Mouse (Mus musculus) megakaryocyte, embryonic 14.5 days (primary cell): Measurements from ENCODE around the gene P2rx4. TPM values are rescaled to one million over a fixed set of nuclear protein-coding genes. Genes with fewer than 3 reads are reported as not detected.

Experiments
- H3K27me3 ChIP-seq: replicated peaks from 2 replicates; pipeline ENCODE3; 2012; ENCODE audit warnings: inconsistent platforms
- H3K36me3 ChIP-seq: replicated peaks from 2 replicates; pipeline ENCODE3; 2012; ENCODE audit warnings: low read length, inconsistent platforms, mixed read lengths
- H3K4me1 ChIP-seq: 2 replicates; pipeline ENCODE4 v1.6.1; 2012; ENCODE audit warnings: inconsistent platforms
- H3K4me3 ChIP-seq: replicated peaks from 2 replicates; pipeline ENCODE3; 2012; ENCODE audit warnings: moderate library complexity, mild to moderate bottlenecking, inconsistent platforms
- H3K9me3 ChIP-seq: 2 replicates; pipeline ENCODE4 v1.6.1; 2012; ENCODE audit warnings: inconsistent platforms
- FLI1 ChIP-seq: IDR thresholded peaks from 2 replicates; pipeline ENCODE4 v1.6.1; 2012; ENCODE audit warnings: low read length, inconsistent platforms, mixed read lengths
- GATA1 ChIP-seq: IDR thresholded peaks from 3 replicates; pipeline ENCODE4 v1.6.1; 2012; ENCODE audit warnings: mixed read lengths, low read length, inconsistent platforms, borderline replicate concordance
- polyA plus RNA-seq: library from polyadenylated mRNA; stranded (reverse); fragments of >175 nt; gene quantifications from 2 replicates; pipeline ENCODE4 v1.2.3, GENCODE M21; 2012; ENCODE audit warnings: low replicate concordance; ENCODE audit not compliant: insufficient read depth

The P2rx4 gene
- polyA plus RNA-seq, 1 experiment = 13.7 TPM

DNA sequence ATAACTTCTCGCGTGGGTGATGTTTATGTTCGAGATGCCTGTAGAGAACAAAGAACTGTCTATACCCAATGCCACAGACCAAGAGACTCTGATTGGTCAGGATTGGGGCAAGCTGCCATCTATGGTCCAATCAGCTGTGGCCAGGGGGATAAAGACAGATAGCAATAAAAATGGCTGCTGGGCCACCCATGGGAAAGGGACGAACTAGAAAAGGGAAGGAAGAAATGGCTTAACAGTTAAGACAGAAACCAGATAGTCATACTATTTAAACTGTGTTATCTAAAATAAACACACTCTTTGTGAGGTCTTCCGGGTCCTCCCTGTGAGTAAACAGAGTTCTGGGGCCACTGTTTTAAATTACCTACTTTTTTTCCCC lies 6.5 kb upstream of the P2rx4 start:
- no peaks in the 10 kb centered on the region for H3K36me3 ChIP-seq
- no peak overlapping the region for H3K4me3 ChIP-seq
- no peaks in the 10 kb centered on the region for H3K9me3 ChIP-seq
- no peak for TF ChIP-seq FLI1
- no peak for TF ChIP-seq GATA1
- peaks cover 4% of the 10 kb centered on the region for H3K27me3 ChIP-seq
- H3K4me1 ChIP-seq = peaks cover 29% of the 10 kb centered on the region

DNA sequence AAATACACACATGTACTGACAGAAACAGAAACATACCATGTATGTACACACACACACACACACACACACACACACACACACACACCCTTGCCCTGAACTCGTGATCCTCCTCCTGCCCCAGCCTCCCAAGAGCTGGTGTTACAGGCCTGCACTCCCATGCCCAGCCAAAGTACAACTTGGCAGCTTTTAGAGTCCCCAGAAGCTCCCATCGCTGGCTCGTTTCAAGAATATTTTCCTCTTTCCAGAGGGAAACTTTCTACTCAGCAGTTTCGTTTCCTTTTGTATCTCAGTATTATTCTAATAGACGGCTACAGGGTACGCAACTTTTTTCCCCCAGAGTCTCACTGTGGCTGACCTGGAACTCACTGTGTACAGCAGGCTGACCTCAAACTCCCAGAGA lies 5.2 kb upstream of the P2rx4 start:
- H3K4me1 ChIP-seq = peaks cover 30% of the 10 kb centered on the region
- TF ChIP-seq FLI1 (no peak), GATA1 (no peak)
- no peaks in the 10 kb centered on the region for H3K36me3 ChIP-seq
- no peak overlapping the region for H3K4me3 ChIP-seq
- peaks cover 6% of the 10 kb centered on the region for H3K27me3 ChIP-seq
- H3K9me3 ChIP-seq = no peaks in the 10 kb centered on the region

DNA sequence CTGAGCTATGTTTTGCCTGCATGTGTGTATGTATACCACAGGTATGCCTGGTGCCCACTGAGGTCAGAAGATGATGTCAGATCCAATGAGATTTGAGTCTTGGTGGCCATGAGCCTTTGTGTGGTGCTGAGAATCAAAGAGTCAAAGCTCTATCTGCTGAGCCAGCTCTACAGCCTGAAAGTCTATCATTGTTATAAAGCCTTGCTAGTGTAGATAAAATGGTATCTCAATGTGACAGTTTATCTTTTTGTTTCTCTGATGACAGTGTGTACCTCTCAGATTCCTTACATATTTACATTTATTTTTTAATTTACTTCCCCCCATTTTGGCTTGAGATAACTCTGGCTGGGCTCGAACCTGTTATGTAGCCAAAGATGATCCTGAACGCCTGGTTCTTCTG lies 3.8 kb upstream of the P2rx4 start:
- Histone ChIP-seq H3K4me1 (peaks cover 37% of the 10 kb centered on the region), H3K9me3 (no peaks in the 10 kb centered on the region), H3K4me3 (no peak overlapping the region), H3K27me3 (peaks cover 6% of the 10 kb centered on the region), H3K36me3 (no peaks in the 10 kb centered on the region)
- no peak for TF ChIP-seq FLI1
- no peak for TF ChIP-seq GATA1

DNA sequence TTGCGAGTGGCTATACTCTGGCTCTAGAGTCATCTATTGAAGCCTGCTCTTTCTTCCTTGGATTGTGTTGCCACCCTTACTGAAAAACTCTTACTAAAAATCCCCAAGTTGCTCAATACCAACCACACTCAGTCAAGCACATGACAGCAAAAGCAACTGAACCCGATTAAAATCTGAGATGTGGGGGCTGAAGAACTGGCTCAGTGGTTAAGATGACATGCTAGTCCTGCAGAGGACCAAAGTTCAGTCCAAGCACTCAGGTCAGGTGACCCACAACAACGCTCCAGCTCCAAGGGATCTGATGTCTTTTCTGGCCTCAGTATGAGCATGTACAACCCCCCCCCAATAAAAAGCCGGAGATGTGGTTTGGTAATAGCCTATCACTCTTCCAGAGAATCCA lies 2.8 kb upstream of the P2rx4 start:
- no peaks in the 10 kb centered on the region for H3K36me3 ChIP-seq
- peaks cover 31% of the 10 kb centered on the region for H3K4me1 ChIP-seq
- no peak for TF ChIP-seq FLI1
- no peak for TF ChIP-seq GATA1
- H3K9me3 ChIP-seq = no peaks in the 10 kb centered on the region
- no peak overlapping the region for H3K4me3 ChIP-seq
- peaks cover 3% of the 10 kb centered on the region for H3K27me3 ChIP-seq

DNA sequence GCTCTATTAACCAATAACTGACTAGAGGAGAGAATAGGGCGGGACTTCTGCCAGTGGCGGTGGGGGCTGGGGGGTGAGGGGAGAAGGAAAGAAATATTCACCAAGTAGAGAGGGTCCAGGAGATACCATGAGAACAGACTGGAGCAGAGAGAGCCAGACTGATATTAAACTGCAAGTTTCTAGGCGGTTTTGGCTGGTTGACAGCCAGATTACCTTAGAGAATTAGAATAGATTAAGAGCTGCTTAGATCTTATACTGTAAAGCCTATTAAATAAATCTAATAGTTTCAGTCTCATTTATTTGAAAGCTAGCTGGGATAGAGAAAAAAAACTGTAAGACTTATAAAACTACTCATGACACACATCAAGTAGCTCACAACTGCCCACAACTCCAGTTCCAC lies 2.2 kb upstream of the P2rx4 start:
- Histone ChIP-seq H3K4me1 (peaks cover 31% of the 10 kb centered on the region), H3K27me3 (peaks cover 3% of the 10 kb centered on the region), H3K36me3 (no peaks in the 10 kb centered on the region), H3K4me3 (no peak overlapping the region), H3K9me3 (no peaks in the 10 kb centered on the region)
- TF ChIP-seq FLI1 (no peak), GATA1 (no peak)

GRCm38 (mm10) chr5:122706917-122707275 lies 448 bp upstream of the P2rx4 start:
- Histone ChIP-seq H3K4me1 (peaks cover 22% of the 10 kb centered on the region), H3K4me3 (peak overlapping the region; percentile 96), H3K27me3 (peaks cover 3% of the 10 kb centered on the region), H3K36me3 (peaks cover 2% of the 10 kb centered on the region), H3K9me3 (no peaks in the 10 kb centered on the region)
- TF ChIP-seq GATA1 (no peak), FLI1 (no peak)

- peaks cover 6% of the 10 kb centered on the region for H3K36me3 ChIP-seq
- H3K4me3 ChIP-seq = peak overlapping the region; percentile 96
- H3K4me1 ChIP-seq = peaks cover 22% of the 10 kb centered on the region
- TF ChIP-seq FLI1 (no peak), GATA1 (no peak)
- H3K27me3 ChIP-seq = peaks cover 2% of the 10 kb centered on the region
- peaks cover 9% of the 10 kb centered on the region for H3K9me3 ChIP-seq
These were observed 1.5 kb downstream of the P2rx4 start for GRCm38 (mm10) chr5:122708819-122709218.

DNA sequence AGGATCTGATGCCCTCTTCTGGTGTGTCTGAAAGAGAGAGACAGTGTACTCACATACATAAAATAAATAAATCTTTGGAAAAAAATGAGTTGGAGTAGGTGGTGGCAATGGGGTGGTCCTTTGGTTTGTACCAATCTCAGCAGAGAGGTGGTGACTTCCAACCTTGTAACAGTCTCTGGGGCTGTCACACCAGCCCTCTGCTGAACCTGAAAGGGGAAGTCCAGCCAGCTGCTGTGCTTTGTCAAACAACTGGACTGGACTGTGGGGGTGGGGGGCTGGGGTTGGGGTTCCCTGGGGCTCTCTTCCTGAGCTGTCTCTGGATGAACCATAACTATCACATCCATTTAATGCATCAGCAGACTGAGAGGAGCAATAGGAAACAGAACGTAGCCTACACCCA lies 8.4 kb downstream of the P2rx4 start:
- H3K27me3 ChIP-seq = no peaks in the 10 kb centered on the region
- H3K4me1 ChIP-seq = no peaks in the 10 kb centered on the region
- H3K36me3 ChIP-seq = peaks cover 53% of the 10 kb centered on the region
- TF ChIP-seq GATA1 = no peak
- TF ChIP-seq FLI1 = no peak
- H3K4me3 ChIP-seq = no peak overlapping the region
- H3K9me3 ChIP-seq = peaks cover 23% of the 10 kb centered on the region

- peaks cover 23% of the 10 kb centered on the region for H3K9me3 ChIP-seq
- H3K4me3 ChIP-seq = no peak overlapping the region
- TF ChIP-seq FLI1 (no peak), GATA1 (no peak)
- H3K27me3 ChIP-seq = no peaks in the 10 kb centered on the region
- no peaks in the 10 kb centered on the region for H3K4me1 ChIP-seq
- peaks cover 55% of the 10 kb centered on the region for H3K36me3 ChIP-seq
These were observed 9.4 kb downstream of the P2rx4 start for GRCm38 (mm10) chr5:122716793-122717192.

DNA sequence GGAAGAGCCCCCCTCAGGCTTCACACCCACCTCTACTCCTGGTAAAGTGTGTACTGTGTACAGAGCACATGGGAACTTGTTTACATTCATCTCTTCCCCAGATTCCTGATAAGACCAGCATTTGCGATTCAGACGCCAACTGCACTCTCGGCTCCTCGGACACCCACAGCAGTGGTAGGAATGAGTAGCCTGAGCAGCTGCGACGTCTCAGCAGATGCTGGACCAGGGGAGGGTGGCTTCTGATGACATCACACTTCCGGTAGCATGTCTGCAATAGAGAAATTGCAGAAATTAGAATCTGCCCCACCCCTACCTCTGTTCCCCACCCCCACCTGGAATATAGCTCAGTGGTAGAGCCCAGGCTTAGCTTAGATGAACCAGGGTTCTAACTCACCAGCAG lies 11.1 kb downstream of the P2rx4 start:
- Histone ChIP-seq H3K9me3 (peaks cover 13% of the 10 kb centered on the region), H3K4me1 (no peaks in the 10 kb centered on the region), H3K4me3 (no peak overlapping the region), H3K36me3 (peaks cover 50% of the 10 kb centered on the region), H3K27me3 (no peaks in the 10 kb centered on the region)
- TF ChIP-seq FLI1 (no peak), GATA1 (no peak)

- Histone ChIP-seq H3K27me3 (no peaks in the 10 kb centered on the region), H3K36me3 (peaks cover 48% of the 10 kb centered on the region), H3K4me1 (no peaks in the 10 kb centered on the region), H3K4me3 (no peak overlapping the region), H3K9me3 (peaks cover 11% of the 10 kb centered on the region)
- TF ChIP-seq GATA1 (no peak), FLI1 (no peak)
These were observed 11.8 kb downstream of the P2rx4 start for GRCm38 (mm10) chr5:122719168-122719567.
